Mouse (Mus musculus): ENCODE results near the gene Cav3.

Cav3 gene

DNA sequence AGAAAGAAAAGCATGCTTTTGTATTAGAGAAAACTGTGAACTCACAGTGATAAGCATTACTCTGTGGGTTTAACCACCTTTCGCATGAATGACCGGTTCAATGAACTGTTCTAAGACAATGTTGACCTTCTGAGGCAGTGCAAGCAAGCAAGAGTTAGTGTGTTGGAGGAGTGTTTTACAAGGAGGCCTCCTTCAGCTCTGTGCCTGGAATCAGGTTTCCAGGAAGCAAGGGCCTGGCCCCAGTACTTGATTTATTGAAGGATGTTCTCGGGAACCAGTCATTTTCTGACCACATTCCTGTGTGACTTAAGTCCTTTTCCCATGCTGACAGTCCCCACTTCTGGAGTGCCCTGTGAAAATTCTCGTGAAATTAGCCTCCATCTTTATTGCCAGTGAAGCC is 35.9 kb downstream of the Cav3 start:
- DNase-seq (ENCODE audit: low spot score) = no peak

GRCm38 (mm10) chr6:112496291-112497060 is 37.2 kb downstream of the Cav3 start:
- no peak for DNase-seq (ENCODE audit: low spot score)

DNA sequence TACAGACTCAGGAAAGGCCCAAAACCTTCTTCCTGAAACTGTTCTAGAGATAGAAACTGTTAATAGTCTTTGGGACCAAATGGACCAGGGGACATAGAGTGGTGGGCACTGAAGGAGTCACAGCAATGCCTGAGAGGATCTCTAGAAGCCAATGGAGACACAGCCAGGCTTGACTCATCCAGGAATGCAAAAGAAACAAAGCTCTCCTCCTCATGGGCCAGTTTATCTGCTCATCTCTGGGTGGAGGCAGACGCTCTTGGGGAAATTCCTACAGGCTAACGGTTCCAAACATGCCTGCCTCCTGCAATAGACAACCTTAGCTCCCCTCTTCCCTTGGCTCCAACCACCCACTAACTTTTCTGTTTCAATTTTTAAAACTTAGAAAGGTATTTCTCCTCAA is 38.2 kb downstream of the Cav3 start:
- DNase-seq (ENCODE audit: low spot score) = no peak

- no peak for DNase-seq (ENCODE audit: low spot score)
These were observed 39.4 kb downstream of the Cav3 start for GRCm38 (mm10) chr6:112498716-112499115.

- no peak for DNase-seq (ENCODE audit: low spot score)
These were observed 40.2 kb downstream of the Cav3 start for GRCm38 (mm10) chr6:112499456-112499855.

DNA sequence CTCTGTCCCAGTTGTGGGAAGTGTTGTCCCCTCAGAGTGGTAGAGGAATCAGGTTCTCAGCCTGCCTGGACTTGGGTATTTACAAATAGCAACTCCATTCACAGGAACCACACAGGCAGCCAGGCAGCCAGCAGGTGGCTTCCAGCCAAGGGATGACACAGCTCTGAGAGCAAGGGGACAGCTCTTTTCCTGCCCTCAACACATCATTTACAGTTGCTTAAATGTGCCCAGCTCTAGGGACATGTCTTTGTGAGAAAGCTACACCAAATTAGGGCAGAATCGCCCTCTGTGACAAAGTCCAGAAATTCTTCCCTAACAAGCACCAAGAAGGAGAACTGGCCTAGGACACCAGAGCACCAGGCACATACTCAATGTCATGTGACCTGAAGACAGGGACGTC is 41.9 kb downstream of the Cav3 start:
- no peak for DNase-seq (ENCODE audit: low spot score)

DNA sequence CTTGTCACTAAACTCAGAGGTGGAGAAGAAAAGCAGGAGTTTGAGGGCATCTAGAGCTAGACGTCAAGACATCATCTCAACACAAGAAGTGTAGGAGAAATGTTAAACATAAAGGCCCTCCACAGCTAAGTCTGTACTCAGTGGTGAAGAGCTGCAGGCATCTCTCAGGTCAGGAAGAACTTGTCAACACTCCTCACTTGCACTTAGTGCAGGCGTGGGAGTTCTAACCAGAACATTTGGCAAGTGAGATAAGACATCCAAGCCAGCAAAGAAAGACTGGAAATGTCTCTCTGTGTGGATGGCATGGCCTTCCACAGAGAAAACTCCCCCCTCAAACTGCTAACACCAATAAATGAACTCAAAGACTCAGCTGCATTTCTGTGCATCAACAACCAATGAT is 48.3 kb downstream of the Cav3 start:
- no peak for DNase-seq (ENCODE audit: low spot score)

DNA sequence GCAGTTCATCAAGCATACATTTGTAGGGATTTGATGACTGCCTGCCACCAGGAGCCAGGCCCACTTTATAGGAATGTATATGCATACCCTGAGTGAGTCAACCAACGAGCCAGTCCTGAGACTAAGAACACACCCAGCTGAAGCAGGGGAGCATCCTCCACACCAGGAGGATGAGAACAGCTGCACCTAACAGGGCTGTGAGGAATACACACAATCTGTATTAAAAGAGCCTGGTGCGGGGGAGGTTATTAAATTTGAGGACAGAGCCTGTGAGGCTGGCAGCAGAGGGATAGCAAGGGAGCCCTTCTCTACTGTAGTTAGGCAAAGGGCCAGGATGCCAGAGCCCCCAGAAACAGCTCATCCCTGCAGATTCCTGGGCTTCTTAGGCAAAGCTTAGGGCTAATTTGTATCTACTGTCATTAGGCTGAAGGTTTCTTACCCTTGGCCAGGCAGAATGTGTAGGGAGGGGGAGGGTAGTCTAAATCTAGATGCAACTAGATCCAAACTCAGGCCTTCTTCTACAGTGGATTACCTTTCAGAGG is 50.4 kb downstream of the Cav3 start:
- DNase-seq (ENCODE audit: low spot score) = no peak

- no peak for DNase-seq (ENCODE audit: low spot score)
These were observed 51.0 kb downstream of the Cav3 start for GRCm38 (mm10) chr6:112510346-112510745.

GRCm38 (mm10) chr6:112514591-112514990 is 55.3 kb downstream of the Cav3 start:
- DNase-seq (ENCODE audit: low spot score) = no peak

DNA sequence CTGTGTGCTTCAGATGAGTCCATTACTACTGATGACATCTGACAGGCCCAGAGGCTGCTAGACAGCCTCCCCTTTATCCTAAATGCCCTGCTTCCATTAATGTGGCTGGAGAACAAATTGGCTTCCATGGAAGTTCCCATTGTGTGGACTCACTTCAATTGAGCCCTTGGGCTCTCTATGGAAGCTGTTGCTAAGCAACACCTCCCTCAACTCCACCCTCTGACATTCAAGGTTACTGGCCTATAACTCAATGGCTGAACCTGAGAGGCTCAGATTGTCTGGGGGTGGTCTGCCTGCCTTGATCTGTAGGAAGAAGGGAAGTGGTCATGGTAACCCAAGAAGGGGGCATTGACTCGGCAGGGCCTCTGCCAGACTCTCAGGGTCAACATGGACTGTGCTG is 57.2 kb downstream of the Cav3 start:
- DNase-seq (ENCODE audit: low spot score) = no peak

DNA sequence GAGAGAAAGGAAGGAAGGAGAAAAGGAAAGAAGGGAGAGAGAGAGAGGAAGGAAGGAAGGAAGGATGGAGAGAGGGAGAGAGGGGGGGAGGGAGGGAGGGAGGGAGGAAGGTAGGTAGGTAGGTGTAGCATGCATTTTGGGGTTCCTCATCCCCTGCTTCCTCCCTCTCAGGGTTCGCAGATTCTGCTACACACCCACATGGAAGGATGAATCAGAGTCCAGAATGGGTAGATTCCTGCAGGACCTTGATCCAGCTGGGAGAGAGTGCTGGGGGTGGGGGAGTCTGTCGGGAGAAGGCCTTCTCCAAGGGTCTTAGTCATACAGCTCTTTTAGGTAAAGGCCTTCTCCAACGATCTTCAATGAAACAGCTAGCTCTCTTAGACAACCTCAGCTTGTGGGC is 58.3 kb downstream of the Cav3 start:
- no peak for DNase-seq (ENCODE audit: low spot score)

DNA sequence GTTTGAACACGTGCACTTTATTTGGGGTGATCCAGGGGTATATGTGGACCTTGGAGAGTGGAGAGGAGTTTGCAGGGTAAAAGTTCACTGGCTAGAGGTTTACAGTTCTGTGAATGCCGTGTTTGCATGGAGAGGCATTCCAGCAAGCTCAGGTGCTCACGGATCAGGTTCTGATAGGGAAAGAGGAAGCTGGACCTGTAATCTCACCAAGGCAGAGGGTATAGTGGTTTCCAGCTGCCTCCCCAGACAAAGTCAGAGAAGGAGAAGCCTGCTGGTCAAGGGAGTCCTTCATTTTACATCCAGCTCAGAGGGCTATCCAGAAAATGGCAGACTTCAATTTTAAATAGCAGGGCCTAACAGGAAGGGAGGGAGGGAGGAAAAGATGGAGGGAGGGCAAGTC is 58.7 kb downstream of the Cav3 start:
- DNase-seq (ENCODE audit: low spot score) = no peak
